Mouse (Mus musculus) splenic B cell, adult 2 months (primary cell): Measurements from ENCODE around the gene Cast.

Experiments
- DNase-seq: peaks from one replicate; pipeline ENCODE4 v3.0.0-alpha.2; 2011; ENCODE audit warnings: low read depth, low spot score
- H3K27me3 ChIP-seq: 2 replicates; pipeline ENCODE4 v1.6.1; 2012; ENCODE audit warnings: mild to moderate bottlenecking, low read length, moderate library complexity, mixed read lengths; ENCODE audit not compliant: control insufficient read depth, poor library complexity, insufficient read depth, severe bottlenecking
- H3K36me3 ChIP-seq: 2 replicates; pipeline ENCODE4 v1.6.1; 2012; ENCODE audit warnings: mild to moderate bottlenecking, low read length, moderate library complexity, mixed read lengths; ENCODE audit not compliant: control insufficient read depth, poor library complexity, insufficient read depth, severe bottlenecking

The Cast gene

DNA sequence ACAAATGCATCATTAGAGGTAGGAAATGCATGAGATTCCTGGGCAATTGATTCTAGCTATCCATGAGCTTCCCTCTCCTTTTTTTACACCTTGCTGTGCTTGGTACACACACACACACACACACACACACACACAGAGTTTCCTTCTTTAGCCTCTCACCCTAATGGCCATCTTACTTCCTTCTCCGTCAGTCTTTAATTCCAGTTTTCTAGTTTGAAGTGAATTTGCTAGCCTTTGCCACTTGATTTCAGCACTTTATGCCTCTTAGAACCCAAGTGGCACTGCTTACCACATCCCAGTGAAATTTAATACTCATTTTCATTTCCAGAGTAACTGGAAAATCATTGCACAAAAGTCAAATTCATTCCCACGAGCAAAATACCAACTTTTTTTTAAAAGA is 41.4 kb downstream of the Cast start:
- no peak for DNase-seq
- Histone ChIP-seq H3K27me3 (no peaks in the 10 kb centered on the region; the same call in 1 of the 2 replicates), H3K36me3 (no peaks in the 10 kb centered on the region)

DNA sequence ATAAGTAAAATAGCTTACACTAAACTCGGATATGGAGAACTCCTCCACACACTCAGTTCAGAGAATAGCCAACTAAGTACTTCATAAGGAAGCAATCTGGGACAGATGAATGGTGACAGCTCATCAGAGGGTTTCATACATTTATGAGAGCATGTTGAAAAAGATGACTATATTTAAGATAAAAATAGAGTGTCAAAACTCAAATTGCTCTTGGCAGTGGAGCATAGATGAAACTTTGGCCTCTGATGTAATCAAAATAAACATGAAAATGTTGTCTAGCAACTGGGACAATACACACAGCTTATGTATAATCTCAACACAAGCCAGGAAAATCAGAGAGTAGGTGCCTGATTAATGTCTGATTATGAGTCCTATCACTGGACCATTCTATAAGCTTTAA is 45.9 kb downstream of the Cast start:
- Histone ChIP-seq H3K27me3 (no peaks in the 10 kb centered on the region), H3K36me3 (peaks cover 2% of the 10 kb centered on the region; the same call in 1 of the 2 replicates)
- no peak for DNase-seq

DNA sequence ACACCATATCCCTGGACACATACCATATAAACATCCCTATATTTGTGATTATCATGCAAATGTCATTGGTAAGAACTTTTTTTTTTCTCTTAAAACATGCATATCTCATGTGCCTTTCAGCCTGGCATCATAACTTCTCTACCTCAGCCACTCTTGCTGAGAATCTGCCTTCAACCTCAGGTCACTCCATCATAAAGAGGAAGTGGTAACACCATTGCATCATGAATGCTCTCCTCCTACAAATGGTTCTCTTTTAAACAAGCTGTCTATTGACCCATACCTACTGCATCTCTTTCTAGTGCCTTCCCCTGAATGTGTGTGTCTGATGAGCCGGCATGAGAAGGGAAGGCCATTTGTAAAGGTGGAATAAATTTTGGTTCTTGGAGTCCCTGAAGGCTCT is 49.5 kb downstream of the Cast start:
- H3K36me3 ChIP-seq, result peaks cover 2% of the 10 kb centered on the region; the same call in 1 of the 2 replicates

DNA sequence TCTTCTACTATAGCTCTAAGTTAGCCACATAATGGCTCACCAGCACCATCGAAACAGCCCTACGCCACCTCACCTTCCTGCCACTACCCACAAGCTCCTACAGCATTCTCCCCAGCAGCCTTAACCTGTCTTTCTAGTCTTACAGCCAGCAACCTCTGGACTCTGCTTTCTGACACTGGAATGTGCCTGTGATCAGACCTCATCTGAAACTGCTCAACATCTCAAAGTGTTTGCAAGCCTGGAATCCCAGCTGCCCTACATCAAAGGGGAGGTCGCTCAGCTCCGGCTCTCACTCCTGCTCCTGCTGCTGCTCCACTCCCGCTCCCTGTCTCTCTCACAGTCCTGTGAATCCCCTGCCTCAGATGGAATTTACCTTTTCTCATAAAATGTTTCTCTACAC is 65.4 kb downstream of the Cast start:
- DNase-seq, result no peak
- Histone ChIP-seq H3K27me3 (no peaks in the 10 kb centered on the region), H3K36me3 (peaks cover 10% of the 10 kb centered on the region)

More for the DNA sequence above, 49.5 kb downstream of the Cast start:
- H3K27me3 ChIP-seq, result no peaks in the 10 kb centered on the region
- DNase-seq, result peak; percentile 55

DNA sequence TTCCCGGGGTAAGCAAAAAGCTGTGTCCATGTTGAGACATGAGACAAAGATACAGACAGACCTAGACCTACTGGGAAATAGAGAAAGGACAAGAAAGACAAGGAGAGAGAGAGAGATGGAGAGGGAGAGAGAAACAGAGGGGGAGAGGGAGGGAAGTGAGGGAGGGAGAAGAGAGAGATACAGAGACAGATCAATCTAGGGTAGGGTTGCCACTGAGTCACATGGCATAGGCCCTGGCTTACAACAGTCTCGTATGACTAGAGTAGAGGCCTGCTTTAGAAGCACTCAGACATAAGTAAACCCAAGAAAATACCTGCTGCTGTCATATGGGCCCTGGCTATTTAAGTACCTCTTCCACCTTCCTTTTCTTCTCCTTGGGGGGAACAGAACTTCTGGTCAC is 72.2 kb downstream of the Cast start:
- no peaks in the 10 kb centered on the region for H3K27me3 ChIP-seq
- DNase-seq, result no peak
- peaks cover 10% of the 10 kb centered on the region; the same call in 1 of the 2 replicates for H3K36me3 ChIP-seq

DNA sequence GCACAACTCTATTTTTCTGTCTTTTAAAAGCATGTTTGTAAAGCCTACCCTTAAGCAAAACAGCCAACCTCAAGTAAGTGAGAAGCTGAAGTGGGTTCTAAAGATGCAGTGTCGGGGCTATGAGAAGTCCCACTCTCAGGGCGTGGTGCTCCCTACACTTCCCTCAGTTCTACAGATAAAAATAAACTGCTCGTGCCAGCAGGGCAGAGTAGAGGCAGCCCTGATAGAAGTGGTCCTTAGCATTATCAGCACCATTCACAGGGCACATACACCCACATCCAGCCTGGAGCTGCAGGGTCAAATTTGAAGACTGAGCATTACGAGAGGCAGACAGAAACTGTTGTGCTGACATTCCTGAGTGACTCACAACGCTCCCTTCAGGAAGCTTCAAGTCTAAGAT is 72.8 kb downstream of the Cast start:
- no peaks in the 10 kb centered on the region for H3K27me3 ChIP-seq
- no peak for DNase-seq
- peaks cover 10% of the 10 kb centered on the region; the same call in 1 of the 2 replicates for H3K36me3 ChIP-seq

DNA sequence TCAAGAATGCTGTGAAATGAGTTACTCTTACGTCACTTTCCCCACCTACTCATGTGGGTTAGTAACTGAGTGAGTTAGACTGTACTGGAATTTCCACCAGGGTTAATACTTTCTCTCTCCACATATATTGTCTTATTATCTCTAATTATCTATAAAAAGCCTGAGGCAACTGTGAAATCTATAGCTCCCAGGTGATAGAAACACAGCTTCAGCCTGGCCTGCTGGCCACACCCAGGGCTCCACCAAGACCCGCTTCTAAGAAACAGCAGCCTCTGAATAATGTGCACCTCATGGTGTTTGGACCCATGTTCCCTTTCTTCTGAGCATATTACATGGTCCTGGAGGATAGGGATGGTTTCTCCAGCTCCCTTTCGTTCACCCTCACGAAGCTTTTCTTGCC is 74.9 kb downstream of the Cast start:
- H3K36me3 ChIP-seq, result peaks cover 7% of the 10 kb centered on the region; the same call in 1 of the 2 replicates
- no peaks in the 10 kb centered on the region for H3K27me3 ChIP-seq
- DNase-seq, result no peak

DNA sequence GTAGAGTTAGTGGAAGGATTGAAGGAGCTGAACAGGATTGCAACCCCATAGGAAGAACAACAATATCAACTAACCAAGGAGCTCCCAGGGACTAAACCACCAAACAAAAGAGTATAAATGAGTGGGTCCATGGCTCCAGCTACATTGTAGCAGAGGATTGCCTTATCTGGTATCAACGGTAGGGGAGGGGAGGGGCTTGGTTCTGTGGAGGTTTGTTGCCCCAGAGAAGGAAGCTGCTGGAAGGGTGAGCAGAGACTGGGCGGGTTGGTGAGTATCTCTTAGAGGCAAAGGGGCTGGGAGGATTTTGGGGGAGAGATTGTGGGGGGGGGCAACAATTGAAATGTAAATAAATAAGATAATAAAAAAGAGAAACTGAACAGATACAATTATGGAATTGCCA is 89.6 kb downstream of the Cast start:
- peaks cover 8% of the 10 kb centered on the region; the same call in 1 of the 2 replicates for H3K36me3 ChIP-seq
- H3K27me3 ChIP-seq, result no peaks in the 10 kb centered on the region
- DNase-seq, result no peak

DNA sequence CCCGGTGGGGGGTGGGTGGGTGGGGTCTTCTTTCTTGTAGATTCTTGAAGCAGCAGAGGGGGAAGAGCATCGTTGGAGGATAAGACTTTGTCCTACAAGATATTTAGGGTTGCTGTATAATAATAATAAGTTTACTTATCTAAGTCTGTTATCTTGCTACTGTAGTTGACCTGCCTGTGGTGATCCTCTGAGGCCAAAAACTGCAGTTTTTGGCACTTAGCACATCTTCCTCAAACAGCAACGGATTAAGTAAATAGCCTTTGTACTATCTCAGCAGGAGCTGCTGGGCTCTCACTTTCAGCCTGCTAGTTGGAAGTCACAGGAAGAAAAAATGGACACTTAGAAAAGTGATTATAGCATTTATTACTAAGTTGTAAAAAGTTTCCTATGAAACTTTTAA is 112.4 kb downstream of the Cast start:
- DNase-seq, result no peak
- Histone ChIP-seq H3K36me3 (peaks cover 15% of the 10 kb centered on the region), H3K27me3 (no peaks in the 10 kb centered on the region)

DNA sequence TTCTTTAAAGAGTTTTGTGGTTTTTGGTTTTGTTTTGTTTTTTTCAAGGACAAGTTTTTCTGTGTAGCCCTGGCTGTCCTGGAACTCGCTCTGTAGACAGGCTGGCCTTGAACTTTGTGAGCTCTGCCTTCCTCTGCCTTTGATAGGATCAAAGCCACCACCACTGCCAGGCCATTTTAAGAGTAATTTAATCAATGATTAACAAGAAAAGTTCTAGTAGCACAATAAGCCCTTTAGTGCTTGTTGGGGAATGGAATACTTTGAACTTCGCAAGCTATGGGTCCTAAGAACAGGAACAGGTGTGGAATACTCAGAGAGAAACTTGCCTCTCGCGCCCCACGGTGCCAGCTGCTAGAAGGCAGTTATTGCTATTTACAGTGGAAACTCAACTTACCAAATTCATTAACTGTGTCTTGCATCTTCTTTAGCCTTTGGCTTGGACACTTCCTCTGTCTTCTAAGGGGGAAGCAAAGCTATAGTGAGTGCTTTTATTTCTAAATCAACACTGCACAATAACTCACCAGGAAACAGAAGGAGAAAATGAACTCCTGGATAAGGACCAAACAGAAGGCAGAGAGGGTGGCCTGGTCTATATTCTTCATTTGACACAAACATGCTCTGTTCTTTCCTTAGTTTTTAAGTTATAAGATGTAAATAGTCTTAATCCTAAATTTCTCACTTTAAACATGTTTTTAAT is 113.0 kb downstream of the Cast start:
- peaks cover 15% of the 10 kb centered on the region for H3K36me3 ChIP-seq
- DNase-seq, result no peak
- H3K27me3 ChIP-seq, result no peaks in the 10 kb centered on the region
